Mouse (Mus musculus) MEL (cell line): Measurements from ENCODE around the gene Tmem179.

Source experiments
- NELFE ChIP-seq: IDR thresholded peaks from 2 replicates; pipeline ENCODE4 v1.6.1; 2011; ENCODE audit warnings: low read depth, low read length, improper control_type of control experiment
- POLR2A ChIP-seq, 2 experiments: IDR thresholded peaks; 2 replicates each; pipeline ENCODE4 v1.6.1; 2011 to 2012; ENCODE audit warnings: low read length in 2 of 2, mild to moderate bottlenecking in 2 of 2, control low read depth in 1 of 2, improper control_type of control experiment in 1 of 2, low read depth in 1 of 2, moderate library complexity in 1 of 2; ENCODE audit not compliant: control insufficient read depth in 1 of 2, insufficient read depth in 1 of 2, poor library complexity in 1 of 2
- TBP ChIP-seq: IDR thresholded peaks from 2 replicates; pipeline ENCODE4 v1.8.0; 2011; ENCODE audit warnings: low read depth, low read length, improper control_type of control experiment

- TF ChIP-seq POLR2A (IDR thresholded peaks at IDR 0.05; ENCODE audit: control insufficient read depth in 1 of 2, insufficient read depth in 1 of 2, low read depth in 1 of 2, low read length in 2 of 2, poor library complexity in 1 of 2) (no peak), TBP (no peak), NELFE (no peak)
These were observed 29.6 kb upstream of the Tmem179 start for GRCm38 (mm10) chr12:112546110-112546509.
